Mouse (Mus musculus): ENCODE results near the gene Klhl24. TPM values are rescaled to one million over a fixed set of nuclear protein-coding genes. Genes with fewer than 3 reads are reported as not detected.

Gene Klhl24
- total RNA-seq (2023) = 10 to 100 TPM; 96.3 to 98.4 TPM

GRCm38 (mm10) chr16:20097069-20097710, at the start of gene Klhl24:
Klhl24 (plus strand) TSS chr16:20097542.

DNA sequence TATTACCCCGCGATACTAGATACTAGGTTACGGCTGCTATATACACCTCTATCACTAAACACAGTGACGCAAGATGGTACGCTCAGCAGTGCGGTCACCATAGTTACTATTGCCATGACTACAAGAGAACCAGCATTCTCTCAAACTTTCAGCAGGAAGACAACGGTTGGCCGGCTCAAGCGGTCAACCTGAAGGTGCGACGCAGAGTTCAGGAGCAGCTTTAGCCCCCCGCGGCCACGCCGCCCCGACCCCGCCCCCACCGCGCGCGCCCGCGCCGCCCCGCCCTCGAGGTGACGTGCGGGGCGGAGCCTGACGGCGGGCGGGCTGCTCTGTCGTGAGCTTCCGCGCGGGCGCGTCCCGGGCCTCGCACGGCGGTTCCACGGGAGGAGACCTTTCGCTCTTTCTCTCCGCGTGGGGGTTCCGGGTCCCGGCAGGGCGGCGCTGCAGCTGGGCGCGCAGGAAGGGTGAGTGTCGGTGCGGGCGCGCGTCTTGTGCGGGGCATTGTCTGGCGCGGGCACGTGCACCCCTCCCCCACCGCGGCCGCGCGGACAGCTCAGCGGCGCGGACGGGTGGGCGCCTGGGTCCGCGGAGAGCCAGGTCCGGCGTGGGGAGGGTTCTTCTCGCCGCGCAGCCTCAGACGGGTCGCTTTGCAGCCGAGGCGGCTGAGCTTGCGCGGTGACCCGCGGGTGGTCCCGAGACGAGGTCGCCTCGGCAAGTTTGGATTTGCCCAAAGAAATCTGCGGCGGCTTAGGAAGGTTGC, 43.6 kb downstream of the Klhl24 start, which contains the start of gene Yeats2:
Gene Yeats2 (plus strand): TSS at position 292 of the 760 bp plus-strand sequence.

Other genes starting within 250 kb of the Klhl24 start
- 10 to 100 TPM; 79.6 to 81.3 TPM for gene Klhl6, start 114.5 kb upstream of the Klhl24 start, total RNA-seq (2023)
- gene Yeats2, start 43.5 kb downstream of the Klhl24 start, total RNA-seq (2023) = 10 to 100 TPM; 24.2 to 30.0 TPM
- not detected for gene Map6d1, start 143.8 kb downstream of the Klhl24 start, total RNA-seq (2023)
- 10 to 100 TPM; 53.9 to 58.1 TPM for gene Parl, start 204.8 kb downstream of the Klhl24 start, total RNA-seq (2023)
- 1 to 10 TPM; 4.9 to 6.6 TPM for gene Cyp2ab1, start 227.9 kb downstream of the Klhl24 start, total RNA-seq (2023)